Mouse (Mus musculus) forebrain, embryonic 10.5 days (tissue): ENCODE measurements around the gene Rtkn. TPM values are rescaled to one million over a fixed set of nuclear protein-coding genes. Genes with fewer than 3 reads are reported as not detected.

Source experiments
- DNase-seq: peaks from one replicate; pipeline ENCODE4 v3.0.0-alpha.2; 2017; ENCODE audit warnings: low spot score; ENCODE audit errors: extremely low spot score
- H3K27ac ChIP-seq: fragments of 300-500 bp; sonication (generic); 2 replicates; pipeline ENCODE4 v1.5.1; 2016; ENCODE audit warnings: mild to moderate bottlenecking
- H3K27me3 ChIP-seq: fragments of 300-500 bp; sonication (generic); 2 replicates; pipeline ENCODE4 v1.6.1; 2016; ENCODE audit warnings: mild to moderate bottlenecking; ENCODE audit not compliant: poor library complexity, severe bottlenecking
- H3K36me3 ChIP-seq: fragments of 300-500 bp; sonication (generic); replicated peaks from 2 replicates; pipeline ENCODE4 v1.6.1; 2016; ENCODE audit warnings: mild to moderate bottlenecking, moderate library complexity
- H3K4me1 ChIP-seq: fragments of 300-500 bp; sonication (generic); 2 replicates; pipeline ENCODE4 v1.6.1; 2016
- H3K4me3 ChIP-seq: fragments of 300-500 bp; sonication (generic); 2 replicates; pipeline ENCODE4 v1.5.1; 2016; ENCODE audit warnings: mild to moderate bottlenecking, moderate library complexity
- H3K9me3 ChIP-seq: fragments of 300-500 bp; sonication (generic); 2 replicates; pipeline ENCODE4 v1.6.1; 2016; ENCODE audit warnings: mild to moderate bottlenecking, moderate library complexity
- WGBS: fragments of 180-500 bp; shearing (Covaris S2); methylation state at CpG from one replicate; pipeline ENCODE4 v1.1.7; 2016; 5-methylcytosine and 5-hydroxymethylcytosine counted together
- polyA plus RNA-seq: library from polyadenylated mRNA; unstranded; fragments of >200 nt; fragmentation: Nextera tagmentation; extraction: Ambion mirVana; gene quantifications from 2 replicates; pipeline ENCODE4 v1.2.1, GENCODE M21; 2016

Gene Rtkn
- polyA plus RNA-seq, 1 experiment from 2014 or later = 32.1 TPM

DNA sequence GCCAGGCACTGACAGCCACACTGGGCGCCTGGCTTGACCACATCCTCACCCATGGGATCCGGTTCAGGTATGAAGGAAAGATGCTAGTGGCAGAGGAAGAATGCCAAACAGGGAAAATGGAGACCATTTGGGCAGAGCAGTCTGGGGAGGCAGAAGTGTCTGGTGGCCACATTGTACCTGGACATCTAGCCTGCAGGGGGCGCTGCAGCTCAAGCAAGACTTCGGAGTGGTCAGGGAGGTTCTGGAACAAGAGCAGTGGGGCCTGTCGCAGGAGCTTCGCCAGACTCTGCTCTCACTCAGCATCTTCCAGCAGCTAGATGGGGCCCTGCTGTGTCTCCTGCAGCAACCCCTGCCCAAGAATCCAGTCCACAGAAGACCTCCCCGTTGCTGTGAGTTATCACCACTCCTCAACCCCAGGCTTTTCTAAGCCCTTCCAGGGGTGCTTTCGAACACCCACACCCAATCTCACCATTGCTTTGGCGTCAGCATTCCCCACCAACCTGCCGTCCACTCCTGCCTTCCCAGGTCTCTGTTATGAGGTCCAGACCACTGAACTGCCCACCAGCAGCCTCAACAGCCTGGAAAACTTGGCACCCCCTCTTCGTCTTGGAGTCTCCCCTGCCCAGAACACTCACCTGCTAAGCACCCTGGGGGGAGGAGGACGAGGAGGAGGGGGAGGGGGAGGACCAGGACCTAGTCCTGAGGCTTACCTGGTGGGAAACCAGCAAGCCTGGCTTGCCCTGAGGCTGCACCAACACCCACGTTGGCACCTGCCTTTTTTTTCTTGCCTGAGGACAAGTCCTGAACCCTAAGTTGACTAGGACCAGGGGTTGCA lies 27.5 kb upstream of the Rtkn start:
- 31% methylated on average over 13 of the region's 13 CpGs for WGBS

DNA sequence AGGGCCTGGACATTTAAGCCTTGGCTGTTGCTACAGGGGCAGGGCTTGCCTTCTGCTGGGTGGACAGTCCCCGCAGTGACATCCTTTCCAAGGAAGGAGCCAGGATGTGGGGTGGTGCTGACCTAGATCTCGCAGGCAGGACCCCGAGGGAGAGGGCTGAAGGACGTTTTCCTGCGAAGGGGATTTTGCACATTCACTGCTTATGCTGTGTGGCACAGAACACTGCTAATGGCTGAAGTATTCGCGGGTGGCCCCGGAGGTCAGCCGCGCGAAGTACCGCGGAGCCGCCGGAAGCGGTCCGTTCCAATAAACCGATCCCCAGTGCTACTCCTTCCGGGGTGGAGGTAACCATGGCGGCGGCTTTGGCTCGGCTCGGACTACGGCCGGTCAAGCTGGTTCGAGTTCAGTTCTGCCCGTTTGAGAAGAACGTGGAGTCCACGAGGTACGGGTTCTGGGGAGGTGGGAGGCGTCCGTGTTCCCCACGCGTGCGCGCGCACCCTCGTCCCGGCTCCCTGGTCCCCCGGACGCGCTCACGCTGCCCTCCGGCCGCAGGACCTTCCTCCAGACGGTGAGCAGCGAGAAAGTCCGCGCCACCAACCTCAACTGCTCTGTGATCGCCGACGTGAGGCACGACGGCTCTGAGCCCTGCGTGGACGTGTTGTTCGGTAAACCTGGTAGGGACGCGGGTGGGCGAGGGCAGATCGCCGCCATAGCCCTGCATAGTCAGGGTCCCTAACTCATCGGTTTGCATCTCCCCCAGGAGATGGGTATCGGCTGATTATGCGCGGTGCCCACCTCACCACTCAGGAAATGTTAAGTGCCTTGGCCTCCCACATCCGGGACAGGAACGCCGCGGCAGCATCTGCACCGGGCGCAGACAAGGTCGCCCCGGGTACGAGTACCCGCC lies 26.2 kb upstream of the Rtkn start, which contains the start of gene Mrpl53:
Mrpl53 (plus strand) TSS at position 279 of the 907 bp plus-strand sequence.
- Histone ChIP-seq H3K9me3 (no peaks in the 10 kb centered on the region), H3K27me3 (no peaks in the 10 kb centered on the region; the same call in 1 of the 2 replicates), H3K4me1 (peaks cover 30% of the 10 kb centered on the region), H3K4me3 (peak within 1 kb of the TSS; percentile 94), H3K36me3 (peaks cover 22% of the 10 kb centered on the region), H3K27ac (peak within 1 kb of the TSS; percentile 94)
- WGBS = under 1% methylated on average over 76 of the region's 76 CpGs
- DNase-seq = peak; percentile 84

More for the DNA sequence above, 27.5 kb upstream of the Rtkn start:
- peak; percentile 84 for DNase-seq
- Histone ChIP-seq H3K9me3 (no peaks in the 10 kb centered on the region), H3K4me3 (peak overlapping the region; percentile 94), H3K4me1 (peaks cover 37% of the 10 kb centered on the region), H3K27ac (peak overlapping the region; percentile 94), H3K27me3 (peaks cover 8% of the 10 kb centered on the region), H3K36me3 (peaks cover 22% of the 10 kb centered on the region)

DNA sequence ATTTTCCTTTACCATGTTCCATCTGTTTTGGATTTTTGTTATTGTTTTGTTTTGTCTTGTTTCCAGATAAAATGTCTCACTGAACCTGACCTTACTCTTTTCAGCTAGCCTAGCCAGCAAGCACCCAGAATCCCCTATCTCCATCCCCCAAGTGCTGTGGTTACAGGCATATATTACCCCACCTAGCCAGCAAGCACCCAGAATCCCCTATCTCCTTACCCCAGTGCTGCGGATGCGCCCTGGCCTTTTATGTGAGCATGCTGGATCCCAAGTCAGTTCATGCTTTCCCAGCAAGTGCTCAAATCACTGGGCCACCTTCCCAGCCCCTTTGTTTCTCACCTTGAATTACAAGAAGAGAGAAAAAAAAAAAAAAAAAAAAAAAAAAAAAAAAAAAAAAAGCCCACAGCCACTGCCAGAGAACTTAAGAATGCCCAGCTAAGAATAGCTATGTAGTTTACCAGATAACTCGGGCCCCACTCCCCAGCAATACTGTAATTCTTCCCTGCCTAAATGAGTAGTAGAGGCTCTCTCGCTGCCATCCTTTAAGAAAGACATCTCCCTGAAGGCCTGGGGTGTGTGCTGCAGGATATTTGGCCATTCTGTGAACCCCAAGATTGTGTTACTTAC lies 23.6 kb upstream of the Rtkn start:
- Histone ChIP-seq H3K36me3 (peaks cover 19% of the 10 kb centered on the region), H3K27me3 (no peaks in the 10 kb centered on the region), H3K4me3 (no peak overlapping the region), H3K27ac (no peak overlapping the region), H3K4me1 (peaks cover 52% of the 10 kb centered on the region), H3K9me3 (no peaks in the 10 kb centered on the region)
- WGBS = 95% methylated on average over 4 of the region's 4 CpGs
- no peak for DNase-seq

DNA sequence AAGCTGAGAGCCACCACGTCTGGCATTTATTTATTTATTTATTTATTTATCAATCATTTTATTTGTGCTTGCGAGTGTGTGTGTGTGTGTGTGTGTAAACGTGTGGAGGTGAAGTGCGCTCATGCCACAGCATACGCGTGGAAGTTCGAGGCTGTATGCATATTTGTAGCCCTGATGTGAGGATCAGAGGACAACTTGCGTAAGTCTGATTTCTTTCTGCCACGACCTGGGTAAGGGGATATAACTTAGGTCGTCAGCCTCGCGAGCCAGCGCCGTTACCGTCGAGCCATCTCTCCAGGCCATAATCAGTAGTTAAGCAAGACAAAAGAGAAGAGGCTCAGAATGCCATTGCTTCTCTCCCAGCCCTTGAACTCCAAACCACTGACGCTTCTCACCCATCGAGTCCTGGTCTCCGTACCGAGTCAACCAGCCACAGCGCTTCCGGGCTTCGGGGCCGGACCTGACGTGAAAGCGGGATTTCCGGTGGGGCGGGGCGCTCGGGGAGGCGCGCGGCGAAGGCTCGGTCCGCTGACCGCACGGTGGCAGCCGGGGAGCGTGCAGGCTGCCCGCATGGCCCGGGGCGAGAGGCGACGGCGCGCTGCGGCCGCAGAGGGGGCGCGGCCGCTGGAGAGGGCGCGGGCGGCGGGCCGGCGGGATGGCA lies 20.1 kb upstream of the Rtkn start, which contains the start of gene Mogs:
Mogs (plus strand) TSS at position 486 of the 661 bp plus-strand sequence.
- 2% methylated on average over 57 of the region's 58 CpGs for WGBS
- peak; percentile 93 for DNase-seq
- H3K36me3 ChIP-seq = peaks cover 49% of the 10 kb centered on the region
- H3K9me3 ChIP-seq = no peaks in the 10 kb centered on the region
- peak within 1 kb of the TSS; percentile 91 for H3K27ac ChIP-seq
- H3K4me3 ChIP-seq = peak within 1 kb of the TSS; percentile 91
- H3K27me3 ChIP-seq = no peaks in the 10 kb centered on the region
- peaks cover 56% of the 10 kb centered on the region for H3K4me1 ChIP-seq

DNA sequence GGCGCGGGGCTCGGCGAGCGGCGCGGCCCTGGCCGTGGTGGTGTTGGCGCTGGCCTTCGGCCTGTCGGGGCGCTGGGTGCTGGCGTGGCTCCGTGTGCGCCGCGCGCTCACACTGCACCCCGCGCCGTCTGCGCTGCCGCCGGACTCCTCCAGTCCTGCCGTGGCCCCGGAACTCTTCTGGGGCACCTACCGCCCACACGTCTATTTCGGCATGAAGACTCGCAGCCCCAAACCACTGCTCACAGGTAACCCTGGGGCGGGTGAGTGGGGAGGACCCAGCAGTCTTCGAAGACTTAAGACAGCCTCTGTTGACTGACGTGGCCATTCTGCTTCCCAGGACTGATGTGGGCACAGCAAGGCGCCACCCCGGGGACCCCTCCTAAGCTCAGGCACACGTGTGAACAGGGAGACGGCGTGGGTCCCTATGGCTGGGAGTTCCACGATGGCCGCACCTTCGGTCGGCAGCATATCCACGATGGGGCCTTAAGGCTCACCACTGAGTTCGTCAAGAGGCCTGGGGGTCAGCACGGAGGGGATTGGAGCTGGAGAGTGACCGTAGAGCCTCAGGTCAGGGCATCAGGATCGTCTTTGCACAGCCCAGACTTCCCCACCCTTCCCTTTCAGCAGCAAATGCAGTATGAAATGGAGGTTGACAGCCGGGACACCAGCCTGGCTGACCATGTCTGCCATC lies 19.4 kb upstream of the Rtkn start:
- peaks cover 60% of the 10 kb centered on the region for H3K4me1 ChIP-seq
- H3K27me3 ChIP-seq = no peaks in the 10 kb centered on the region
- WGBS = 3% methylated on average over 48 of the region's 48 CpGs
- H3K9me3 ChIP-seq = no peaks in the 10 kb centered on the region
- H3K27ac ChIP-seq = peak overlapping the region; percentile 91
- peaks cover 42% of the 10 kb centered on the region for H3K36me3 ChIP-seq
- no peak for DNase-seq
- peak overlapping the region; percentile 91 for H3K4me3 ChIP-seq

DNA sequence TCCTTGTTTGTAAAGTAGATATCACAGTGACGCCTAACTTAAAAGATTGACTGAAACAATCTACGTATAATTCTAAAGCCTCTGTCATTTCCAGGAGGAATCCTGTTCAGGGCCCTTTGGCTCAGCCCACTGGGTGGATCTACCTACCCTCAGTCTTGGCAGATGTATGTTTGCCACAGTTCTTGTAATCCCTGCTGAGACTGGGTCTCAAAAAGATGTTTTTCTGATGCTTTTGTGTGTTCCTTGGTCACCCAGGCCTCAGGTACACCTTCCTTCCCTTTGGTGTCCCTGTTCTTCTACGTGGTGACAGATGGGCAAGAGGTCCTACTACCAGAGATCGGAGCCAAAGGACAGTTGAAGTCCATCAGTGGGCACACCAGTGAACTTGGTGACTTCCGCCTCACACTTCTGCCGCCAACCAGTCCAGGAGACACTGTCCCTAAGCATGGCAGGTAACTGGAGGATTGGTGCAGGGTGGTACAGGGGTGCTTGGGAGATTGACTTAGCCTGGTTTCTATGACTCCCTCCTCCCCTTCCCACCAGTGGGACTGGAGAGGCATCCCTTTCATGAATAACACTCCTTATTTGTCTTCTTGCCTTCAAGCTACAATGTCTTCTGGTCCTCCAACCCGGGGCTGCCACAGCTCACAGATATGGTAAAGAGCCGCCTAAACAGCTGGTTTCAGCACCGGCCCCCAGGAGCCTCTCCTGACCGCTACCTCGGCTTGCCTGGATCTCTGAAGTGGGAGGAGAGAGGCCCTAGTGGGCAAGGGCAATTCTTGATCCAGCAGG lies 18.7 kb upstream of the Rtkn start:
- DNase-seq = no peak
- Histone ChIP-seq H3K4me3 (peak overlapping the region; percentile 91), H3K27me3 (no peaks in the 10 kb centered on the region), H3K4me1 (peaks cover 60% of the 10 kb centered on the region), H3K36me3 (peaks cover 37% of the 10 kb centered on the region), H3K9me3 (no peaks in the 10 kb centered on the region), H3K27ac (peak overlapping the region; percentile 91)
- 86% methylated on average over 11 of the region's 11 CpGs for WGBS

DNA sequence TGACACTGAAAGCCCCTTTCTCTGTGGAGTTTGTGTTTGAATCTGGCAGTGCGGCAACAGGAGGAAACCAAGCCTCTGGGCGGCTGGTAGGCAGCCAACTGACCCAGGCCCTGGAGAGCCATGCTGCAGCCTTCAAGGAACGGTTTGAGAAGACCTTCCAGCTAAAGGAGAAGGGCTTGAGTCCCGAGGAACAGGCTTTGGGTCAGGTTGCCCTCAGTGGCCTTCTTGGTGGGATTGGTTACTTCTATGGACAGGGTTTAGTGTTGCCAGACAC lies 18.2 kb upstream of the Rtkn start:
- H3K4me3 ChIP-seq = peak overlapping the region; percentile 91
- peaks cover 37% of the 10 kb centered on the region for H3K36me3 ChIP-seq
- peaks cover 65% of the 10 kb centered on the region for H3K4me1 ChIP-seq
- WGBS = 89% methylated on average over 4 of the region's 4 CpGs
- no peaks in the 10 kb centered on the region for H3K9me3 ChIP-seq
- no peak for DNase-seq
- H3K27ac ChIP-seq = no peak overlapping the region
- H3K27me3 ChIP-seq = no peaks in the 10 kb centered on the region

DNA sequence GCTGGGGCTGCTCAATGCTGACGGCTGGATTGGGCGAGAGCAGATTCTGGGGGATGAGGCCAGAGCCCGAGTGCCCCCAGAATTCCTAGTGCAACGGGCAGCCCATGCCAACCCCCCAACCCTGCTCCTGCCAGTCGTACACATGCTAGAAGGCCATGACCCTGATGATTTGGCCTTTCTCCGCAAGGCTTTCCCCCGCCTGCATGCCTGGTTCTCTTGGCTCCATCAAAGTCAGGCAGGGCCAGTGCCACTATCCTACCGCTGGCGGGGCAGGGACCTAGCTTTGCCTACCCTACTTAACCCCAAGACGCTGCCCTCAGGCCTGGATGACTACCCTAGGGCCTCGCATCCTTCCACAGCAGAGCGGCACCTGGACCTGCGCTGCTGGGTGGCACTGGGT lies 17.6 kb upstream of the Rtkn start:
- peak overlapping the region; percentile 91 for H3K4me3 ChIP-seq
- H3K4me1 ChIP-seq = peaks cover 70% of the 10 kb centered on the region
- H3K9me3 ChIP-seq = no peaks in the 10 kb centered on the region
- no peaks in the 10 kb centered on the region for H3K27me3 ChIP-seq
- peak overlapping the region; percentile 8; the same call in 1 of the 2 replicates for H3K27ac ChIP-seq
- no peak for DNase-seq
- 93% methylated on average over 13 of the region's 13 CpGs for WGBS
- peaks cover 37% of the 10 kb centered on the region for H3K36me3 ChIP-seq

DNA sequence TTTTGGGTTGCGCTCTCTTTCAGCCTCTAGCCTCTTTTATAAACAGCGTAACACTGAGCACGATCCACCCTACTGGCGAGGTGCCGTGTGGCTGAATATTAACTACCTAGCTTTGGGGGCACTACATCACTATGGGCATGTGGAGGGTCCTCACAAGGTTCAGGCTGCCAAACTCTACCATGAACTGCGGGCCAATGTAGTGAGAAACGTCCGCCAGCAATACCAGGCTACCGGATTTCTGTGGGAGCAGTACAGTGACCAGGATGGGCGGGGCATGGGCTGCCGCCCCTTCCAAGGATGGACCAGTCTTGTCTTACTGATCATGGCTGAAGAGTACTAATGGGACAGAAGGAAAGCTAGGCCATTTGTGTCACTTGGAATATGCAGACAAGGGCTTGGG lies 16.9 kb upstream of the Rtkn start:
- H3K36me3 ChIP-seq = peaks cover 42% of the 10 kb centered on the region
- H3K4me1 ChIP-seq = peaks cover 78% of the 10 kb centered on the region
- WGBS = 89% methylated on average over 11 of the region's 11 CpGs
- H3K27ac ChIP-seq = no peak overlapping the region
- no peaks in the 10 kb centered on the region for H3K27me3 ChIP-seq
- H3K4me3 ChIP-seq = no peak overlapping the region
- DNase-seq = no peak
- H3K9me3 ChIP-seq = no peaks in the 10 kb centered on the region

DNA sequence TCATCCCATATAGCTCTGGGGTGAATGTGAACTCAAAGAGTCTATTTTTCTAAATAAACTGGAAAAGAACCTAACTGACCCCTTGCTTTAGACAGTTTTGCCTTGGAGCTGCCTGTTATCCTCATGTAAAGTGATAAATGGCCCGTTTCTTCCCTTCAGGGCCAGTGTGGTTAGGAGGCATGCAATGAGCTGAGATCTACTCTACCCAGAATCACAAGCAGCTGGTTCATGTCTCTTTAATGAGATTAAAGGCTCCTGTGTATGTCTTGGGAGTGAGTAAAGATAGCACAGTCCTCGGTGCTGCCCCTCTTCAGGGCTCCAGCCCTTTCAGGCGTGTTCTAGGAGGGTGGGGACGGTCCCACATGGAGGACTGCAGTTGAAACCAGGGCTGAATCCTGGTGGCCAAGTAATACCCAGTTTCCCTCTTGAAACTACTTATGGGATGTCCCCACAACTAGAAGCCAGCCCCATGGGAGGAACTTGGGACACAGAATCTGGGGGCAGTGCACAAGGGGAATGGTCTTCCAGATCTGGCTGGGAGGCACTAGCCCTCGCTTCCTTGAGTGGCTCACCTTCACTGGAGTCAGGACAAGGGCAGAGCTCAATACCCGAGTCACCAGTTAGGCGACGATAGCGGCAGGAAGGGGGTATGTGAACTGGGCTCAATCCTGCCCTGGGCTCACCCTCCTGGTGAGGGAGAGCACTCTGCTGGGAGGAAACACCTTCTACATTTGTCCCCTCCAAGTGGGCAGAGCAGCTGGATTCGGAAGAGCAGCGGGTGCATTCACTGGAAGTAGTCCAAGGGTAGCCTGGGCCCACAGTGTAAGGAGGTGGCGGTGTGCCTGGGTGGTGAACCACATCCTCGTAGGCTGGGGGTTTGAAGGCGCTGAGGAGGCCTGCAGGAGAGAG lies 16.2 kb upstream of the Rtkn start:
- Histone ChIP-seq H3K27me3 (no peaks in the 10 kb centered on the region), H3K36me3 (peaks cover 46% of the 10 kb centered on the region), H3K4me3 (peak overlapping the region; percentile 77), H3K9me3 (no peaks in the 10 kb centered on the region), H3K4me1 (peaks cover 83% of the 10 kb centered on the region), H3K27ac (peak overlapping the region; percentile 98)
- WGBS = 88% methylated on average over 14 of the region's 14 CpGs
- DNase-seq = no peak
